ENCODE assay signal across 17 mouse cellular contexts in the genomic region with DNA sequence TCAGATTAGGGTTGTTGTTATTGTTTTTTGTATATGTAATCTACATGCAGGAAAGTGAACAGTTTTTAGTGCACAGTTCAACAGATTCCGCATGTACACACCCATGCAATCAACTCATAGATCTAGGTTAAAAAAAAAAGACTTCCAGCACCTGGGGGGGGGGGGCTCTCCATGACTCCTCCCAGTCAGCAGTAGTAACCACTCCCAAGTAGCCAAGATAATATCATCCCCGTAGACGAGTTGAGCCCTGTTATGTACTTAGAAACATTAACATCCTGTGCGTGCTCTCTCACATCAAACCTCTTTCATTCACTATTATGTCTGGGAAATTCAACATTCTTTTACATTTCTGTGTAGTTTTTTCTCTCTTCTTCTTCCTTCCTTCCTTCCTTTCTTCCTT.
"Had no signal": no experiment of that assay in that cellular context is flagged by ENCODE, and none has a peak within 500 bp of the region (broad histone marks: within the 10 kb centered on the region; RNA-seq: fewer than 3 reads in every experiment).

No protein-coding gene starts in this region.

- H3K4me2 ChIP-seq: liver, embryonic 13.5 days; midbrain, embryonic 11.5 days; neural tube, embryonic 12.5 days; stomach, embryonic 15.5 days had no signal

- H3K36me3 ChIP-seq: liver, embryonic 13.5 days; neural tube, embryonic 12.5 days; stomach, embryonic 15.5 days had no signal

- H3K27me3 ChIP-seq: liver, embryonic 13.5 days; neural tube, embryonic 12.5 days; stomach, embryonic 15.5 days had no signal

- H3K4me1 ChIP-seq: neural tube, embryonic 12.5 days had no signal

- H3K4me3 ChIP-seq: left cerebral cortex, adult 2 months; liver, embryonic 13.5 days; neural tube, embryonic 12.5 days; stomach, embryonic 15.5 days had no signal

- H3K27ac ChIP-seq: left cerebral cortex, adult 2 months; liver, embryonic 13.5 days; neural tube, embryonic 12.5 days; stomach, embryonic 15.5 days had no signal

- DNase-seq: kidney, adult 18-20 months; kidney, adult 9 months; kidney, postnatal 25 days; layer of hippocampus, postnatal 36 days; liver, embryonic 13.5 days; lung, adult 2 months; lung, postnatal 14 days; lung, postnatal 4 days; midbrain, embryonic 14.5 days; retina, postnatal 1 day; right cerebral cortex, postnatal 25 days; spleen, adult 18-20 months; thymus, postnatal 36 days had no signal

- H3K9ac ChIP-seq: liver, embryonic 13.5 days; neural tube, embryonic 12.5 days; stomach, embryonic 15.5 days had no signal

- H3K9me3 ChIP-seq: liver, embryonic 13.5 days; neural tube, embryonic 12.5 days; stomach, embryonic 15.5 days had no signal
